In the genomic region with DNA sequence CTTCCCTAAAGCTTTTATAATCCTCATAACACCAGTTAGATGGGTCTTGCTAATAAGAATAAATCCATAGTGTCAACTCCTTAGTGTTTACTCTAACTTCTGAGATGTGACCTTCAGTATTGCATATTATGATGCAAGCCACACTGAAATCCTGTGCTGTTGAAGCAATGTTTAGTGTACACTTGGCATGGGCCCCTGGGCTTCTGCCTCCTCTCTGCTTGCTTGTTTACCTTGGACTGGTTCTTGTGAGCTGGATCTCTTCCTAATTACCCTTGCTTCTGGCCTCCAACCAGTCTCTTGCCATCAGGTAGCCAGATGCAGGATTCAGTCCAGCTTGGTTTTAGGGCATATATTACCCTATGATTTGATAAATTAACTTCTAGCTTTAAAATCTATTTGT, we compare ENCODE assay signal across 10 mouse cellular contexts. TPM values are rescaled to one million over a fixed set of nuclear protein-coding genes. Genes with fewer than 3 reads are reported as not detected.
A peak's percentile ranks its signal among the peaks of the same experiment; 100 is the strongest.
DNase-seq lines count a peak whose midpoint lies in the region; ATAC-seq and TF ChIP-seq lines count a peak whose summit lies in the region.
"Had no signal": no experiment of that assay in that cellular context is flagged by ENCODE, and none has a peak within 500 bp of the region (broad histone marks: within the 10 kb centered on the region; RNA-seq: fewer than 3 reads in every experiment).

No protein-coding gene starts in this region.

- no peaks in the 10 kb centered on the region for H3K36me3 ChIP-seq in liver, adult 2 months (ENCODE audit: control insufficient read depth, insufficient read depth, low read length)
- H3K36me3 ChIP-seq in liver, embryonic 12.5 days = no peaks in the 10 kb centered on the region
- H3K36me3 ChIP-seq: liver, embryonic 13.5 days had no signal

- DNase-seq in liver, adult 2 months (ENCODE audit: extremely low read depth, low read depth, low spot score) = peak; percentile 95
- peak; percentile 76 for DNase-seq in adrenal gland, postnatal 10 days
- peak; percentile 24 to 69 for DNase-seq in kidney, postnatal 25 days
- DNase-seq in spleen, adult 18-20 months = no peak
- DNase-seq in thymus, postnatal 14 days = no peak
- DNase-seq in urinary bladder, adult 2 months (ENCODE audit: low spot score) = no peak
- DNase-seq: liver, embryonic 13.5 days; right cerebral cortex, postnatal 25 days had no signal

- no peak overlapping the region for H3K4me2 ChIP-seq in liver, embryonic 12.5 days
- H3K4me2 ChIP-seq: liver, embryonic 13.5 days had no signal

- TF ChIP-seq CTCF in liver, adult 2 months (IDR thresholded peaks at IDR 0.05; ENCODE audit: low read depth, low read length) = no peak

- no peaks in the 10 kb centered on the region for H3K79me2 ChIP-seq in liver, adult 2 months (ENCODE audit: control insufficient read depth, insufficient read depth, low read length)

- H3K27ac ChIP-seq in liver, adult 2 months (replicated peaks; ENCODE audit: insufficient read depth, low read depth, low read length) = no peak overlapping the region
- no peak overlapping the region for H3K27ac ChIP-seq in liver, embryonic 12.5 days
- H3K27ac ChIP-seq: liver, embryonic 13.5 days had no signal

- H3K4me3 ChIP-seq in liver, adult 2 months (ENCODE audit: insufficient read depth, low read depth, low read length) = no peak overlapping the region
- H3K4me3 ChIP-seq in liver, embryonic 12.5 days = no peak overlapping the region
- H3K4me3 ChIP-seq: liver, embryonic 13.5 days had no signal

- no peak for TF ChIP-seq POLR2A in liver, adult 2 months (IDR thresholded peaks at IDR 0.05; ENCODE audit: extremely low read depth, insufficient read depth, low read length)

- H3K9ac ChIP-seq in liver, adult 2 months (ENCODE audit: low read depth, low read length) = no peak overlapping the region
- H3K9ac ChIP-seq in liver, embryonic 12.5 days = no peak overlapping the region
- H3K9ac ChIP-seq: liver, embryonic 13.5 days had no signal

- H3K9me3 ChIP-seq in liver, embryonic 12.5 days (replicated peaks) = no peaks in the 10 kb centered on the region
- H3K9me3 ChIP-seq: liver, embryonic 13.5 days had no signal

- H3K4me1 ChIP-seq in liver, adult 2 months (ENCODE audit: control insufficient read depth, insufficient read depth, low read length) = no peaks in the 10 kb centered on the region; the same call in 1 of the 2 replicates
- H3K4me1 ChIP-seq in liver, embryonic 12.5 days = no peaks in the 10 kb centered on the region
- H3K4me1 ChIP-seq: liver, embryonic 13.5 days had no signal

- ATAC-seq in liver, embryonic 12.5 days = no peak
- peak; percentile 57 for ATAC-seq in megakaryocyte progenitor cell, adult 5-6 weeks (replicated peaks; ENCODE audit: poor library complexity)

- H3K27me3 ChIP-seq in liver, adult 2 months (ENCODE audit: control insufficient read depth, insufficient read depth, low read length) = peaks cover 15% of the 10 kb centered on the region; the same call in 1 of the 2 replicates
- no peaks in the 10 kb centered on the region for H3K27me3 ChIP-seq in liver, embryonic 12.5 days (replicated peaks)
- H3K27me3 ChIP-seq: liver, embryonic 13.5 days had no signal

RNA-seq across cellular contexts. Expression of a gene that starts 57.0 kb away (rescaled TPM):
- total RNA-seq in liver, adult 2 months (2014; rRNA removed) = 2.6 and 3.2 TPM in 2 replicates
- polyA plus RNA-seq in liver, adult 2 months (2012; rRNA removed) = 0.45 and 0.55 TPM in 2 replicates
- polyA plus RNA-seq in liver, embryonic 12.5 days (2016; fragmentation: Nextera tagmentation; extraction: Ambion mirVana) = 9.8 and 11.3 TPM in 2 replicates
- 100 to 1,000 TPM; 254 to 383 TPM for total RNA-seq in adrenal gland, postnatal 10 days (2021)
- 137 and 196 TPM in 2 replicates for total RNA-seq in megakaryocyte progenitor cell, adult 5-6 weeks (2015)
- total RNA-seq in megakaryocyte progenitor cell, adult 5-6 weeks (2017) = 73.7 and 95.2 TPM in 2 replicates
- polyA plus RNA-seq in urinary bladder, adult 2 months (2012; rRNA removed) = 123 and 233 TPM in 2 replicates

Comparison
In these comparisons a context has a peak if more than half of its experiments do, and no peak if none do; other contexts are left out.
1. DNase-seq: peak in liver, adult 2 months (single experiment), adrenal gland, postnatal 10 days (single experiment) and kidney, postnatal 25 days (2 of 2); none in spleen, adult 18-20 months (0 of 2), thymus, postnatal 14 days (single experiment) and urinary bladder, adult 2 months (single experiment).
2. RNA of a gene that starts 57.0 kb away (total RNA-seq): 254 to 383 TPM in adrenal gland, postnatal 10 days and 73.7 to 196 TPM in megakaryocyte progenitor cell, adult 5-6 weeks; 2.6 to 3.2 TPM in liver, adult 2 months; every median in the first group is over 10 times any median in the second.